Mouse (Mus musculus) ovary, adult 10 weeks (tissue): ENCODE measurements around the gene Syndig1. TPM values are rescaled to one million over a fixed set of nuclear protein-coding genes. Genes with fewer than 3 reads are reported as not detected.

Source experiments
- polyA plus RNA-seq: library from polyadenylated mRNA; stranded (reverse); fragments of 350-450 nt; fragmentation: Illumina TruSeq; extraction: RNeasy Lipid Tissue Mini Kit (QIAGEN cat#74804); gene quantifications from one replicate; pipeline ENCODE4 v1.2.3, GENCODE M21; 2014

The Syndig1 gene
- 2.5 TPM for polyA plus RNA-seq

DNA sequence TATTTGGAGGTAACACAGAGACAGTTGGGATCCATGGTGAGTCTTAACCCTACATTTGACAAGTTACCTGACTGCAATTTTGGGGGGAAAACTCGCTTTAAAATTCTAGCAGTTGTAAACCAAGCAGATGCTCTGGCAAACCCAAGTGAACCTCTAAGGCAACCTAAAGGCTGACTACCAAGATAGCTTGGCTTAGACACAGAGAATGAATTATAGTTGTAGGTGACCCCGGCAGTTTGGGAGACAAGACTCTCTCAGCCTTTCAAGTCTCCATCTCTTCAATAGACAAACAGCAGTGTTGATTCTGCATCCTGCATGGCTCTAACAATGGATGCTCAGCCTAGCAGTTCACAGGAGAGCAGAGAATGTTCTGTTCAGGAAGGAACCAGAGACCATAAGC is at the start of gene Syndig1:
Gene Syndig1, plus strand, starts transcription at position 301 of the 400 bp plus-strand sequence.

GRCm38 (mm10) chr2:149830536-149831458 is 1.8 kb downstream of the Syndig1 start, which contains the start of gene C530025M09Rik:
Gene C530025M09Rik (minus strand): TSS chr2:149831213.

Other genes starting within 250 kb of the Syndig1 start
- not detected for gene C530025M09Rik, start 2.0 kb downstream of the Syndig1 start, polyA plus RNA-seq